Mouse (Mus musculus): Measurements from ENCODE around the gene Ptpra. TPM values are rescaled to one million over a fixed set of nuclear protein-coding genes. Genes with fewer than 3 reads are reported as not detected.

Ptpra gene
- total RNA-seq, 2 experiments from 2014 or later, result 221 to 237 TPM

GRCm38 (mm10) chr2:130423397-130424125 lies 26.5 kb upstream of the Ptpra start:
- peak; percentile 81 to 83 for DNase-seq (ENCODE audit: extremely low spot score in 1 of 2, low spot score in 2 of 2)
- Histone ChIP-seq H3K4me3 (peak overlapping the region; percentile 81), H3K27ac (peak overlapping the region; percentile 98)
- intact Hi-C loops (cut with DNase I), result loop anchor here (5.0 kb wide), 1 partner anchor 484 kb away; the partner anchor contains the start of genes 4930402H24Rik and Atrn
- no peak for TF ChIP-seq CTCF (IDR thresholded peaks at IDR 0.05)

- peak within 1 kb of the TSS; percentile 81 for H3K4me3 ChIP-seq
- intact Hi-C loops (cut with DNase I), result loop anchor here (5.0 kb wide), 1 partner anchor 483 kb away; the partner anchor contains the start of genes 4930402H24Rik and Atrn
- DNase-seq (ENCODE audit: extremely low spot score in 1 of 2, low spot score in 2 of 2), result peak; percentile 93
- H3K27ac ChIP-seq, result peak within 1 kb of the TSS; percentile 98
- peak; percentile 61 for TF ChIP-seq CTCF (IDR thresholded peaks at IDR 0.05)
These were observed 25.8 kb upstream of the Ptpra start, which contains the start of the genes Vps16 and Pced1a for GRCm38 (mm10) chr2:130424126-130424853. Gene Vps16, plus strand, starts transcription at chr2:130424339. Gene Pced1a, minus strand, starts transcription at chr2:130424701.

GRCm38 (mm10) chr2:130425112-130425511 lies 25.0 kb upstream of the Ptpra start:
- intact Hi-C loops (cut with DNase I), result no loop called here
- Histone ChIP-seq H3K27ac (peak overlapping the region; percentile 98), H3K4me3 (peak overlapping the region; percentile 81)
- no peak for DNase-seq (ENCODE audit: extremely low spot score in 1 of 2, low spot score in 2 of 2)
- TF ChIP-seq CTCF (IDR thresholded peaks at IDR 0.05), result no peak; the same call in 1 of the 2 replicates

- no peak overlapping the region for H3K27ac ChIP-seq
- DNase-seq (ENCODE audit: extremely low spot score in 1 of 2, low spot score in 2 of 2), result no peak
- intact Hi-C loops (cut with DNase I), result no loop called here
- H3K4me3 ChIP-seq, result no peak overlapping the region
- TF ChIP-seq CTCF (IDR thresholded peaks at IDR 0.05), result no peak
These were observed 20.2 kb upstream of the Ptpra start for GRCm38 (mm10) chr2:130429851-130430250.

GRCm38 (mm10) chr2:130430484-130430883 lies 19.6 kb upstream of the Ptpra start:
- TF ChIP-seq CTCF (IDR thresholded peaks at IDR 0.05), result no peak
- intact Hi-C loops (cut with DNase I), result no loop called here
- DNase-seq (ENCODE audit: extremely low spot score in 1 of 2, low spot score in 2 of 2), result no peak
- Histone ChIP-seq H3K27ac (no peak overlapping the region), H3K4me3 (no peak overlapping the region)

GRCm38 (mm10) chr2:130432157-130432556 lies 17.9 kb upstream of the Ptpra start:
- Histone ChIP-seq H3K27ac (no peak overlapping the region), H3K4me3 (no peak overlapping the region)
- TF ChIP-seq CTCF (IDR thresholded peaks at IDR 0.05), result no peak
- intact Hi-C loops (cut with DNase I), result no loop called here
- no peak for DNase-seq (ENCODE audit: extremely low spot score in 1 of 2, low spot score in 2 of 2)

- H3K4me3 ChIP-seq, result no peak overlapping the region
- DNase-seq (ENCODE audit: extremely low spot score in 1 of 2, low spot score in 2 of 2), result peak in 1 of 2 experiments; percentile 35
- peak; percentile 71 for TF ChIP-seq CTCF (IDR thresholded peaks at IDR 0.05)
- no peak overlapping the region for H3K27ac ChIP-seq
- intact Hi-C loops (cut with DNase I), result no loop called here
These were observed 16.9 kb upstream of the Ptpra start for GRCm38 (mm10) chr2:130433152-130433551.

- Histone ChIP-seq H3K4me3 (no peak overlapping the region), H3K27ac (no peak overlapping the region)
- DNase-seq (ENCODE audit: extremely low spot score in 1 of 2, low spot score in 2 of 2), result no peak
- no peak for TF ChIP-seq CTCF (IDR thresholded peaks at IDR 0.05)
- intact Hi-C loops (cut with DNase I), result no loop called here
These were observed 13.3 kb upstream of the Ptpra start for GRCm38 (mm10) chr2:130436769-130437168.

- Histone ChIP-seq H3K4me3 (no peak overlapping the region), H3K27ac (no peak overlapping the region)
- no peak for DNase-seq (ENCODE audit: extremely low spot score in 1 of 2, low spot score in 2 of 2)
- intact Hi-C loops (cut with DNase I), result no loop called here
- no peak for TF ChIP-seq CTCF (IDR thresholded peaks at IDR 0.05)
These were observed 11.2 kb upstream of the Ptpra start for GRCm38 (mm10) chr2:130438861-130439260.

- intact Hi-C loops (cut with DNase I), result no loop called here
- DNase-seq (ENCODE audit: extremely low spot score in 1 of 2, low spot score in 2 of 2), result no peak
- no peak overlapping the region for H3K4me3 ChIP-seq
- no peak for TF ChIP-seq CTCF (IDR thresholded peaks at IDR 0.05)
- H3K27ac ChIP-seq, result no peak overlapping the region
These were observed 10.1 kb upstream of the Ptpra start for GRCm38 (mm10) chr2:130439840-130440480.

- no peak overlapping the region for H3K4me3 ChIP-seq
- no peak overlapping the region for H3K27ac ChIP-seq
- no peak for TF ChIP-seq CTCF (IDR thresholded peaks at IDR 0.05)
- no peak for DNase-seq (ENCODE audit: extremely low spot score in 1 of 2, low spot score in 2 of 2)
- intact Hi-C loops (cut with DNase I), result no loop called here
These were observed 7.9 kb upstream of the Ptpra start for GRCm38 (mm10) chr2:130442162-130442561.

GRCm38 (mm10) chr2:130448449-130448848 lies 1.6 kb upstream of the Ptpra start:
- no peak for DNase-seq (ENCODE audit: extremely low spot score in 1 of 2, low spot score in 2 of 2)
- H3K27ac ChIP-seq, result no peak overlapping the region
- TF ChIP-seq CTCF (IDR thresholded peaks at IDR 0.05), result peak; percentile 16
- no peak overlapping the region for H3K4me3 ChIP-seq
- intact Hi-C loops (cut with DNase I), result no loop called here

All from left cerebral cortex, adult 2 months (tissue).